Mouse (Mus musculus) embryonic facial prominence, embryonic 13.5 days (tissue): Measurements from ENCODE around the gene Akr7a5. TPM values are rescaled to one million over a fixed set of nuclear protein-coding genes. Genes with fewer than 3 reads are reported as not detected.
A peak's percentile ranks its signal among the peaks of the same experiment; 100 is the strongest.

Source experiments
- ATAC-seq: fragments of 200-750 bp; cut with Nextera tagmentation; 2 replicates; pipeline ENCODE4 v1.8.0; 2017; ENCODE audit warnings: low read depth; ENCODE audit not compliant: insufficient number of reproducible peaks, insufficient read depth, low FRiP score, low TSS enrichment
- H3K27ac ChIP-seq: fragments of 300-500 bp; sonication (generic); 2 replicates; pipeline ENCODE4 v1.5.1; 2015; ENCODE audit warnings: moderate library complexity, mild to moderate bottlenecking, inconsistent platforms
- H3K27me3 ChIP-seq: fragments of 300-500 bp; sonication (generic); 2 replicates; pipeline ENCODE4 v1.6.1; 2015; ENCODE audit warnings: mild to moderate bottlenecking, inconsistent platforms
- H3K36me3 ChIP-seq: fragments of 300-500 bp; sonication (generic); 2 replicates; pipeline ENCODE4 v1.6.1; 2015; ENCODE audit warnings: mild to moderate bottlenecking, inconsistent platforms
- H3K4me1 ChIP-seq: fragments of 300-500 bp; sonication (generic); 2 replicates; pipeline ENCODE4 v1.6.1; 2015; ENCODE audit warnings: inconsistent platforms
- H3K4me2 ChIP-seq: fragments of 300-500 bp; sonication (generic); 2 replicates; pipeline ENCODE4 v1.6.1; 2015; ENCODE audit warnings: moderate library complexity, mild to moderate bottlenecking, inconsistent platforms
- H3K4me3 ChIP-seq: fragments of 300-500 bp; sonication (generic); 2 replicates; pipeline ENCODE4 v1.5.1; 2015; ENCODE audit warnings: mild to moderate bottlenecking, inconsistent platforms
- H3K9ac ChIP-seq: fragments of 300-500 bp; sonication (generic); 2 replicates; pipeline ENCODE4 v1.6.1; 2015; ENCODE audit warnings: mild to moderate bottlenecking, inconsistent platforms
- H3K9me3 ChIP-seq: fragments of 300-500 bp; sonication (generic); 2 replicates; pipeline ENCODE4 v1.6.1; 2016; ENCODE audit warnings: inconsistent platforms
- WGBS: fragments of 180-500 bp; shearing (Covaris S2); methylation state at CpG from one replicate; pipeline ENCODE4 v1.1.7; 2015; ENCODE audit warnings: mixed read lengths; 5-methylcytosine and 5-hydroxymethylcytosine counted together
- polyA plus RNA-seq: library from polyadenylated mRNA; unstranded; fragments of >200 nt; fragmentation: Nextera tagmentation; extraction: Ambion mirVana; gene quantifications from 2 replicates; pipeline ENCODE4 v1.2.1, GENCODE M21; 2015

The Akr7a5 gene
- polyA plus RNA-seq, 1 experiment from 2014 or later, result 121 TPM

DNA sequence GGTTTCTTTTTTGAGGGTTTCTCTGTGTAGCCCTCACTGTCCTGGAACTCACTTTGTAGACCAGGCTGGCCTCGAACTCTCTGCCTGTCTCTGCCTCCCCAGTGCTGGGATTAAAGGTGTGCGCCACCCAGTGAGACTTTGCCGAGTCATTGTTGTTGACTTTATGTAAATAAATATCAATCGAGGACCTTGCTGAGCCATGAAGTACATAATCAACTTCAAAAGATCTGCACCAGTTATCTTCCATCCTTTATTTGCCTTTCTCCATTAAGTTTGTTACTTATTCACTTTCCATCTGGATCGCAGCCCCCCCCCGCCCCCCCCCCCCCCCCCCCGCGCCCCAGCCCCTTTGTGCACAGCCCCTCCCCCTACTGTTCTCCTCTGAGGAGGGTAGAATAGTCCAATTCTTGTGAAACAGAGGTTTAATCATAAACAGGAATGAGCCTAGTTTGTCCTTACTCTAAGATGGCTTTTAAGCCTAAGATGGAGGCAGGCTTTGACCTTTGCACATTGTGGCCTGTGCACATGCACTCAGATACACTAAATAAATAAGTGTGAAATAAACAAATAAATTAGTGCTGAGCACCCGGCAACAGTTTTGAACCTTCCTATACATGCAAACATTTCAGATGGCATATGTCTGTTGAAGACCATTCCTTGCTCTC is 24.2 kb downstream of the Akr7a5 start:
- ATAC-seq, result no peak
- no peak overlapping the region for H3K4me2 ChIP-seq
- no peak overlapping the region for H3K27ac ChIP-seq
- no peak overlapping the region for H3K4me3 ChIP-seq
- no peaks in the 10 kb centered on the region for H3K36me3 ChIP-seq
- H3K9ac ChIP-seq, result no peak overlapping the region
- H3K27me3 ChIP-seq, result peaks cover 16% of the 10 kb centered on the region
- H3K4me1 ChIP-seq, result no peaks in the 10 kb centered on the region
- WGBS, result 67% methylated on average over 7 of the region's 9 CpGs
- no peaks in the 10 kb centered on the region for H3K9me3 ChIP-seq

DNA sequence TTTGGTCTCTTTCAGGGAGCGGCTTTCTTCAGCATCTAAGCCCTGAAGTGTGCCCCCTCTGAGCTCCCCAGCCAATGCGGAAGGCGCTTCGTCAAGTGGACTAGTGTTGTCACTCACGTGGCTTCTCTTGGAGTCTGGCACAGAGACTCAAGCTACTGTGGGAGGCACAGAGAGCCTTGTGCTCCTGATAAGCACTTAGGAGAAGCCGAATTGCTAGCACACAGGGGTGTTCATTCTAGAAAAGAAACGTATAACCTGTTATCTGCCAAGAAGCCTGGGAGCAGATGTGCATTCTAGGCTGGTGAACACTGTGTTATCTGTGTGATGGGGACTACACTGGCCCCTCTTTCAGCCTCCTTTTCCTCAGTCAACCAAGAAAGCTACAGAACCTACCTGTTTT is 25.0 kb downstream of the Akr7a5 start:
- no peaks in the 10 kb centered on the region for H3K9me3 ChIP-seq
- H3K4me2 ChIP-seq, result no peak overlapping the region
- no peak overlapping the region for H3K27ac ChIP-seq
- no peak overlapping the region for H3K9ac ChIP-seq
- WGBS, result 62% methylated on average over 7 of the region's 7 CpGs
- ATAC-seq, result no peak
- H3K27me3 ChIP-seq, result peaks cover 16% of the 10 kb centered on the region
- no peak overlapping the region for H3K4me3 ChIP-seq
- H3K4me1 ChIP-seq, result no peaks in the 10 kb centered on the region
- H3K36me3 ChIP-seq, result no peaks in the 10 kb centered on the region

DNA sequence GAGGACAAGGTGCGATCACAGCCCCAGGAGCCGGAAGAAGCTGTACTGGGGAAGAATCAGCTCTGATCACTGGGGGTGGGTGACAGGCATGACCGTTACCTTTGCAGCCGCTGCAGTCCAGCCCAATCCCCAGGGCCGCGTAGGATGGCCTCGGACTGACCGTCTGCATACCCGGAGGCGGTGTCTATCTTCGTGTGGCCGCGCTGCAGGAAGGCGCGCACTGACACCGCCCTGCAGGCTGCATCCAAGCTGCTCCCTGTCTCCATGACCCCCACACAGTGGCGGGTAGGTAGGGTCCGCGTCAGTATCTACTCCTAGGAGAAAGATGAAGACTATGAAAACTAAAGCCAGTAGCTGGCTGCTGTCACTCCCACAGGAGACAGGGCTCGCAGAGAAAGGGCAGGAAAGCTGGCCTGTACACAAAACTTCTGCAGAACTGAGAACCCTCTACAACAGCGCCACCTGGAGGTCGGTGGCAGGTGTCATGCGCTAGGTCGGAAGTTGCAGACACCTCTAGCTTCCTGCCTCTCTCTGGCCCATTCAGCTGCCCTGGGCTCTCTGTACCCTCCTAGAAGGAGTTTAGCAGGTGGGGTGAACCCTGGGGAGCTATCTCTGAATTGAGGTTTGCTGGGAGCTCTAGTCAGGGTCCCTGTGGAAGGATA is 26.4 kb downstream of the Akr7a5 start:
- no peak overlapping the region for H3K27ac ChIP-seq
- H3K4me1 ChIP-seq, result no peaks in the 10 kb centered on the region
- H3K4me3 ChIP-seq, result peak overlapping the region; percentile 24
- peaks cover 16% of the 10 kb centered on the region for H3K27me3 ChIP-seq
- no peak; the same call in 1 of the 2 replicates for ATAC-seq
- no peaks in the 10 kb centered on the region for H3K9me3 ChIP-seq
- WGBS, result 31% methylated on average over 24 of the region's 24 CpGs
- H3K36me3 ChIP-seq, result no peaks in the 10 kb centered on the region
- H3K9ac ChIP-seq, result peak overlapping the region; percentile 49; the same call in 1 of the 2 replicates
- peak overlapping the region; percentile 57 for H3K4me2 ChIP-seq

DNA sequence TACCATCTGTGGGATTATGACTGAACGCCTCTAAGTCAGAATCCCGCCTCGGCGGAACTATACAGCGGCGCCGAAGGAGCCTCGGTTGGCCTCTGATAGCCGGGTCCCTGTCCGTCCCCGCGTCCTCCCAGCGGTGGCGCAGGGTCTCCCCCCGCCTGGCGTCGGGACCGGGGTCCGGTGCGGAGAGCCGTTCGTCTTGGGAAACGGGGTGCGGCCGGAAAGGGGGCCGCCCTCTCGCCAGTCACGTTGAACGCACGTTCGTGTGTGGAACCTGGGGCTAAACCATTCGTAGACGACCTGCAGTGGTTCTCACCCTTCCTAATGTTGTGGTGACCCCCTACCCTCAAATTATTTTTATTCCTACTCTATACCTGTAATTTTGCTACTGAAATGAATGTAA is 27.6 kb downstream of the Akr7a5 start:
- no peak overlapping the region for H3K4me3 ChIP-seq
- H3K4me1 ChIP-seq, result no peaks in the 10 kb centered on the region
- no peak for ATAC-seq
- no peak overlapping the region for H3K4me2 ChIP-seq
- 57% methylated on average over 33 of the region's 33 CpGs for WGBS
- no peaks in the 10 kb centered on the region for H3K36me3 ChIP-seq
- H3K9ac ChIP-seq, result no peak overlapping the region
- H3K27me3 ChIP-seq, result peaks cover 16% of the 10 kb centered on the region
- H3K9me3 ChIP-seq, result no peaks in the 10 kb centered on the region
- no peak overlapping the region for H3K27ac ChIP-seq

DNA sequence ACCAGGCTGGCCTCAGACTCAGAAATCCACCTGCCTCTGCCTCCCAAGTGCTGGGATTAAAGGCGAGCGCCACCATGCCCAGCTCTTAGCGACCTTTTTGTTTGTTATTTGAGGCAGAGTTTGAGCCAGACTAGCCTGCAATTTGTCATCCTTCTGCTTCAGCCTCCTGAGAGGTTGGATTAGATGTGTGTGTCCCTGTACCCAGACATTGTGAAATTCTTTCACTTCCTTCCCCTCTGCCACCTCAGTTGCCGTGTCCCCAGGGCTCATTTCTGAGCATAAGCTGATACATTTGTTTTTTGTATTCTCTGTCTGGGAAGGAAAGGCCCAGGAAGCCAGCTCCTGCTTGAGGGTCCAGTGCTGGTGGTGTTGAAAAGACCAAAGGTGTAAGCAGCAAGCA is 30.3 kb downstream of the Akr7a5 start:
- ATAC-seq, result no peak
- H3K36me3 ChIP-seq, result peaks cover 9% of the 10 kb centered on the region
- peaks cover 16% of the 10 kb centered on the region for H3K27me3 ChIP-seq
- H3K4me2 ChIP-seq, result no peak overlapping the region
- H3K4me3 ChIP-seq, result no peak overlapping the region
- H3K27ac ChIP-seq, result no peak overlapping the region
- 0 out of 2 replicates have a peak, but pooled peaks cover 5% of the 10 kb centered on the region for H3K4me1 ChIP-seq
- H3K9me3 ChIP-seq, result no peaks in the 10 kb centered on the region
- no peak overlapping the region for H3K9ac ChIP-seq
- WGBS, result 87% methylated on average over 4 of the region's 4 CpGs

DNA sequence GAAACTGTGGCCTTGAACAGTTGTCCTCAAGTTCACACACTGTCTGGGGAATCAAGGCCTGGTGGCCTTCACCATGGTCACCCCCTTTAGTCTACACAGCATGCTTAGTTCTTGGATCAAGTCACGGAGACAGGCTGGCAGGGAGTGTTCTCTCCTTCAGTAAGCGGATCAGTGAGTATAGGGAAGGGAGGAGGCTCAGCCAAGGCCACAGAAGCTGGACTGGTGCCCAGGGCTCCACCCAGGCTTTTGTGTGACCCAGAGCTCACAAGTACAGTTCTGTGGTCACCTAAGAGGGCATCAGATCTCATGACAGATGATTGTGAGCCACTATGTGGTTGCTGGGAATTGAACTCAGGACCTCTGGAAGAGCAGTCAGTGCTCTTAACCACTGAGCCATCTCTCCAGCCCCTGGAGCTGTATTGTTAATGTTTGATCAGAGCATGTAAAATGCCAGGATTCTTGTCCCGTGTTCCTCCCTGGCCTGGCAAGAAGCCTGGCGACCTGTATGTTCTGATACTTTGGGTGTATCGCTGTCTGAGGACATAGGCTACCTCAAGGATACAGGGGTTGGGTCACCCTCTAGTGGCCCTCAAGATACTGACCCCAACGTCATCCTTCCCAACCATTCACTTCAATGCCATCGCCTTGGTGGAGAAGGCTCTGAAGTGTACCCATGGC is 31.2 kb downstream of the Akr7a5 start:
- no peaks in the 10 kb centered on the region for H3K9me3 ChIP-seq
- H3K4me2 ChIP-seq, result no peak overlapping the region
- no peak for ATAC-seq
- peaks cover 12% of the 10 kb centered on the region for H3K27me3 ChIP-seq
- H3K36me3 ChIP-seq, result peaks cover 17% of the 10 kb centered on the region
- H3K4me1 ChIP-seq, result 0 out of 2 replicates have a peak, but pooled peaks cover 5% of the 10 kb centered on the region
- H3K4me3 ChIP-seq, result no peak overlapping the region
- no peak overlapping the region for H3K9ac ChIP-seq
- H3K27ac ChIP-seq, result no peak overlapping the region
- WGBS, result 78% methylated on average over 7 of the region's 7 CpGs

DNA sequence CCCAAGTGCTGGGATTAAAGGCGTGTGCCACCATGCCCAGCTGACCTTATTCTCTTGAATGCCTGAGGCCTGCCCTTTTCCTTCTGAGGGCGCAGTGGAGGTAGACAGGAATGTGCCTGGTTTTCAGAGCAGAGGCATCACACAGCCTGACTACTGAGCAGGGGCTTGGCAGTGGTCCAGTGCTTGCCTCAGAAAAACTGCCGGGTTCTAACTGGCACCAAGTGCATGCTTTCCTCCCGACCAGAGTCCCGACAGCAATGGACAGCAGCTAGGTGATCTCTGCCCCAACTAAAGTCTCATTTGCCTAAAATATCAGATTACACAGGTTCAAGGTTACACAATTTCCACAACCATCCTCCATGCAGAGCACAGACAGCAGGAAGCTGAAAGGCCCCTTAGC is 33.2 kb downstream of the Akr7a5 start:
- 51% methylated on average over 5 of the region's 5 CpGs for WGBS
- Histone ChIP-seq H3K9me3 (no peaks in the 10 kb centered on the region), H3K9ac (no peak overlapping the region), H3K4me3 (no peak overlapping the region), H3K36me3 (peaks cover 37% of the 10 kb centered on the region), H3K27me3 (no peaks in the 10 kb centered on the region), H3K4me1 (0 out of 2 replicates have a peak, but pooled peaks cover 5% of the 10 kb centered on the region), H3K27ac (no peak overlapping the region), H3K4me2 (no peak overlapping the region)
- ATAC-seq, result no peak

DNA sequence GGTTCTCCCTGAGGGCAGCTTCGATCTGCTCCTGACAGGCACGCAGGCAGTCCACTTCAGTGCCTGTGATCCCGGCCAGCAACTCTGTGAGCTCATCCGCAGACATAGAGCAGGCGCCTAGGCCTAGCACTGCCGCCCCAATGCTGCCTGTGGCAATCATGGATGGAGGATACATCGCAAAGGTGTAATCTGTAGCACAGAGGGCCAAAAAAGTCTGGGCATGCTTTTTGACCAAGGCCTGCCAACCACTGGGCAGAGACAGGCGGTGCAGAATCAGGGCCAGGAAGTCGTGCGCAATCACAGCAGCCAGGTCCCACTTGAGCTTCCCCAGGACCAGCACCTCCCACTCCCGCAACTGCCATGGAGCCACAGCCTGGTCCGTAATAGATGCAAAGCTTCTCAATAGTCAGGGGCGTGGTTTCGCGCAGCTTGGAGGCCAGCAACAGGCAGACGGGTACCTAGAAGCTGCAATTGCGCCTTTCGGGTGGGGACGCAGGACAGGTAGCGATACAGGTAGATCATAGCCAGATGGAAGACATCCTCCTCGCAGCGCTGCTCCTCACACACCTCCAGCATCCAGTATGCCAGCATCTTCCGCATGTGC is 35.0 kb downstream of the Akr7a5 start:
- 76% methylated on average over 23 of the region's 23 CpGs for WGBS
- Histone ChIP-seq H3K9me3 (no peaks in the 10 kb centered on the region), H3K4me2 (no peak overlapping the region), H3K9ac (no peak overlapping the region), H3K4me1 (peaks cover 6% of the 10 kb centered on the region), H3K36me3 (peaks cover 51% of the 10 kb centered on the region), H3K27ac (no peak overlapping the region), H3K27me3 (no peaks in the 10 kb centered on the region), H3K4me3 (no peak overlapping the region)
- no peak for ATAC-seq

DNA sequence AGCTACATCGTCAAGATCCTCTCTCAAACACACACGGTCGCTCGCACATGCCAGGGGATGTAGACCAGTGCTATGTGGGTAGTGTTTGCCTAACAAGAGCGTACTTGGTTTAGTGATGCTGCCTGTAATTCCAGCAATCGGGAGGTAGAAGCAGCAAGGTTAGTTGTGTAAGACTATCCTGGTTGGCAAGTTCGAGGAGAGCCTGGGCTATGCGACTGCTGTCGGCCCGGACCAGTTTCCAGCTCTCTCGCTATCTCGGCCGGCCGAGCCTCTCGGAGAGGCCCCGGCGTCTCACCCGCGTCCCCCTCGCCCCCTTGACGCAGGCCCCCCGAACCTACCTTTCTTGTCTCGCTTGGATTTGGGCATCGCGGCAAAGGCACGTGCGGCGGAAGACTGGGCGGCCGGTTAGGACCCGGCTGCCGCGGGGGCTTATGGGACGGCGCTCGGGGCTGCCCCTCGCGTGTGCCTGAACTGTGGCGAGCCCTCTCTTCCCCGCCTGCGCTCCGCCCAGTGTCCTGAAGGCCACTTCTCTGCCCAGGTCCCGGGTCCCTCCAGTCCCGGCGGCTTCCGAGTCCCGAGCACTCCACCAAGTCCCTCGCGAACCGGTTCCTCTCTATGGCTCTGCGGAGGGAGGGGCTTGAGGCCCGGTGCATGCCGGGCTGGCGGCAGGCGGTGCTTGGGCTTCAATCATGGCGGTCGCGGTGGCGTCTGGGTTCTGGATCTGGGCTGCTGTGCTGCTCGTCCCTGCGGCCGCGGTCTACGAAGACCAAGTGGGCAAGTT is 41.6 kb downstream of the Akr7a5 start, which contains the start of the genes Mrto4, Emc1 and Ubr4:
Gene Mrto4, minus strand, starts transcription at position 646 of the 781 bp plus-strand sequence.
Gene Emc1, plus strand, starts transcription at position 657 of the 781 bp plus-strand sequence.
Gene Ubr4, plus strand, starts transcription at position 679 of the 781 bp plus-strand sequence.
- H3K9me3 ChIP-seq, result no peaks in the 10 kb centered on the region
- H3K9ac ChIP-seq, result peak within 1 kb of the TSS; percentile 94
- peak within 1 kb of the TSS; percentile 94 for H3K27ac ChIP-seq
- H3K27me3 ChIP-seq, result no peaks in the 10 kb centered on the region
- H3K36me3 ChIP-seq, result peaks cover 54% of the 10 kb centered on the region
- H3K4me3 ChIP-seq, result peak within 1 kb of the TSS; percentile 88
- peaks cover 21% of the 10 kb centered on the region for H3K4me1 ChIP-seq
- H3K4me2 ChIP-seq, result peak within 1 kb of the TSS; percentile 95
- under 1% methylated on average over 64 of the region's 64 CpGs for WGBS
- peak; percentile 85 for ATAC-seq

DNA sequence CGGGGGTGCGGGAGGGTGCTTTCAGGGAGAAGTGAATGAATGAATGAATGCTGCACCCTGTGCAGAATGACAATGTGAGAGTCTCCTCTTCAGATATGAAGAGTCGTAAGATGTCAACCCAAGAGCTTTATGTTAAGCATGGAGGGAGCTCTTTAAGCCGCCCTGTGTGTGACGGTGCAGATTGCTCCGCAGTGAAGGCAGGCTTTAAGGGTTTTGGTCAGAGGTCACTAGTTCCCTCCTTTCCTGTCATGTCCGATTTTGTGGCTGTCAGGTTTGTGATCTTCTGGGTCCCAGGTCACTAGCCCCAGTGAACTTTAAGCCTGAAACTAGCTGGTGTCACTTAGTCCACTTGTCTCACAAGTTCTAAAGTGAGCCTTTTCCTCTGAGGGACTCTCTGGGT is 42.3 kb downstream of the Akr7a5 start:
- H3K4me1 ChIP-seq, result peaks cover 21% of the 10 kb centered on the region
- no peaks in the 10 kb centered on the region for H3K9me3 ChIP-seq
- H3K27me3 ChIP-seq, result no peaks in the 10 kb centered on the region
- no peak for ATAC-seq
- H3K27ac ChIP-seq, result 0 out of 2 replicates have a peak overlapping the region, but pooled peaks have one; percentile 94
- peak overlapping the region; percentile 94 for H3K9ac ChIP-seq
- H3K36me3 ChIP-seq, result peaks cover 54% of the 10 kb centered on the region
- H3K4me3 ChIP-seq, result peak overlapping the region; percentile 88
- WGBS, result 1% methylated on average over 7 of the region's 7 CpGs
- peak overlapping the region; percentile 95 for H3K4me2 ChIP-seq

DNA sequence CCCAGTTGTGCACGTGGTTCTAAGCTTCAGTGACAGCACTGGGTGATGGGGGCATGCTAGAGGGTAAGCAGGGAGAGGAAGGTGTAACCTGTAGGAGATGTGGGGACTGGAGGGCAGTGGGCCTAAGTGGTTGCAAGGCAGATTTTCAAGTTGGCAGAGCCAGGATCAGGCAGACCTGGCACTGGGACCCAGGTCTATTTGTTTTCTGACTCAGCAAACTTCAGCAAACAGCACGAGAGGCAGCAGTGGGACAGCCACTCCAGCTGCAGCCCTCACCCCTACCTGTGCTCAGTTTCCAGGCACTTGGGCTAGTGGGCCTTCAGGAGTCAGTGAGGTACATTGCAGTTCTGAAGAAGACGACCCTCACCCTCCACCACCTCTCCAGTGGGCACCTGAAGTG is 46.7 kb downstream of the Akr7a5 start:
- Histone ChIP-seq H3K27ac (no peak overlapping the region), H3K9ac (no peak overlapping the region), H3K9me3 (no peaks in the 10 kb centered on the region), H3K4me3 (no peak overlapping the region), H3K4me2 (no peak overlapping the region), H3K36me3 (peaks cover 76% of the 10 kb centered on the region), H3K4me1 (peaks cover 9% of the 10 kb centered on the region), H3K27me3 (no peaks in the 10 kb centered on the region)
- ATAC-seq, result no peak
- WGBS, result 91% methylated on average over 3 of the region's 3 CpGs
